Mouse (Mus musculus) kidney, postnatal 4 days (tissue): ENCODE measurements at regions not wholly inside any gene's neighbourhood (a gene's known extent, or its start where the extent isn't known, plus 50 kb on each side); places are given as distances from the start of the nearest gene placed in this dataset.

Experiments
- DNase-seq, 2 experiments: peaks; one replicate each; pipeline ENCODE4 v3.0.0; 2021; ENCODE audit warnings: mixed read lengths in 2 of 2

- DNase-seq: no peak
Measured at GRCm38 (mm10) chr4:150769043-150769442, 84.7 kb upstream of the Errfi1 start.

- peak; percentile 74 to 82 for DNase-seq
Measured at GRCm38 (mm10) chr4:150758467-150759237, 95.1 kb upstream of the Errfi1 start.

GRCm38 (mm10) chr4:150757815-150758426 lies 95.8 kb upstream of the Errfi1 start:
- no peak for DNase-seq

GRCm38 (mm10) chr4:150757291-150757741 lies 96.4 kb upstream of the Errfi1 start:
- DNase-seq: peak; percentile 55 to 64

- no peak for DNase-seq
Measured at GRCm38 (mm10) chr4:150755446-150755845, 98.3 kb upstream of the Errfi1 start.

GRCm38 (mm10) chr4:150752151-150752550 lies 100.2 kb upstream of the Slc45a1 start:
- no peak for DNase-seq

GRCm38 (mm10) chr4:150750445-150751213 lies 98.7 kb upstream of the Slc45a1 start:
- no peak for DNase-seq

GRCm38 (mm10) chr4:150749066-150749465 lies 97.1 kb upstream of the Slc45a1 start:
- peak in 1 of 2 experiments; percentile 15 for DNase-seq

GRCm38 (mm10) chr4:150748099-150749000 lies 96.4 kb upstream of the Slc45a1 start:
- DNase-seq: peak; percentile 22 to 40

- no peak for DNase-seq
Measured at GRCm38 (mm10) chr4:150746430-150746923, 94.5 kb upstream of the Slc45a1 start.

- DNase-seq: peak; percentile 72 to 84
Measured at GRCm38 (mm10) chr4:150745529-150746429, 93.8 kb upstream of the Slc45a1 start.

GRCm38 (mm10) chr4:150743508-150743907 lies 91.5 kb upstream of the Slc45a1 start:
- no peak for DNase-seq

GRCm38 (mm10) chr4:150743103-150743502 lies 91.1 kb upstream of the Slc45a1 start:
- DNase-seq: peak; percentile 51 to 70

GRCm38 (mm10) chr4:150741810-150742209 lies 89.8 kb upstream of the Slc45a1 start:
- DNase-seq: peak in 1 of 2 experiments; percentile 19

- DNase-seq: peak in 1 of 2 experiments; percentile 41
Measured at GRCm38 (mm10) chr4:150740167-150740566, 88.2 kb upstream of the Slc45a1 start.

GRCm38 (mm10) chr4:150738736-150739135 lies 86.8 kb upstream of the Slc45a1 start:
- peak; percentile 48 to 62 for DNase-seq

- peak; percentile 69 to 73 for DNase-seq
Measured at GRCm38 (mm10) chr4:150730061-150730812, 78.3 kb upstream of the Slc45a1 start.

GRCm38 (mm10) chr4:150726539-150726938 lies 74.6 kb upstream of the Slc45a1 start:
- no peak for DNase-seq

- DNase-seq: no peak
Measured at GRCm38 (mm10) chr4:150726136-150726480, 74.1 kb upstream of the Slc45a1 start.

GRCm38 (mm10) chr4:150725443-150726135 lies 73.6 kb upstream of the Slc45a1 start:
- no peak for DNase-seq
